Mouse (Mus musculus) hindbrain, embryonic 11.5 days (tissue): ENCODE results near the gene Adamtsl2. TPM values are rescaled to one million over a fixed set of nuclear protein-coding genes. Genes with fewer than 3 reads are reported as not detected.
A peak's percentile ranks its signal among the peaks of the same experiment; 100 is the strongest.

ENCODE experiments used
- ATAC-seq: fragments of 200-750 bp; cut with Nextera tagmentation; 2 replicates; pipeline ENCODE4 v1.8.0; 2017; ENCODE audit warnings: mild to moderate bottlenecking, moderate TSS enrichment, moderate library complexity; ENCODE audit not compliant: low FRiP score
- DNase-seq: peaks from one replicate; pipeline ENCODE4 v3.0.0-alpha.2; 2015; ENCODE audit warnings: low spot score
- H3K27ac ChIP-seq: fragments of 300-500 bp; sonication (generic); 2 replicates; pipeline ENCODE4 v1.5.1; 2014; ENCODE audit warnings: mild to moderate bottlenecking, low read depth, low read length
- H3K27me3 ChIP-seq: fragments of 300-500 bp; sonication (generic); 2 replicates; pipeline ENCODE4 v1.6.1; 2014; ENCODE audit warnings: mild to moderate bottlenecking, low read length, moderate library complexity, mixed read lengths; ENCODE audit not compliant: control insufficient read depth, insufficient read depth
- H3K36me3 ChIP-seq: fragments of 300-500 bp; sonication (generic); 2 replicates; pipeline ENCODE4 v1.6.1; 2014; ENCODE audit warnings: mild to moderate bottlenecking, low read length, moderate library complexity, mixed read lengths; ENCODE audit not compliant: control insufficient read depth, insufficient read depth
- H3K4me1 ChIP-seq: fragments of 300-500 bp; sonication (generic); replicated peaks from 2 replicates; pipeline ENCODE4 v1.6.1; 2014; ENCODE audit warnings: low read length, mixed read lengths; ENCODE audit not compliant: control insufficient read depth, insufficient read depth
- H3K4me2 ChIP-seq: fragments of 300-500 bp; sonication (generic); replicated peaks from 2 replicates; pipeline ENCODE4 v1.6.1; 2014; ENCODE audit warnings: mild to moderate bottlenecking, low read depth, low read length
- H3K4me3 ChIP-seq: fragments of 300-500 bp; sonication (generic); 2 replicates; pipeline ENCODE4 v1.5.1; 2014; ENCODE audit warnings: low read depth, low read length
- H3K9ac ChIP-seq: fragments of 300-500 bp; sonication (generic); 2 replicates; pipeline ENCODE4 v1.6.1; 2014; ENCODE audit warnings: low read depth, low read length
- H3K9me3 ChIP-seq: fragments of 300-500 bp; sonication (generic); 2 replicates; pipeline ENCODE4 v1.6.1; 2016; ENCODE audit warnings: low read length; ENCODE audit not compliant: control insufficient read depth
- WGBS: fragments of 180-500 bp; shearing (Covaris S2); extraction: QIAGEN DNeasy Blood & Tissue Kit; methylation state at CpG from one replicate; pipeline ENCODE4 v1.1.7; 2014; 5-methylcytosine and 5-hydroxymethylcytosine counted together
- polyA plus RNA-seq: library from polyadenylated mRNA; unstranded; fragments of >200 nt; fragmentation: Nextera tagmentation; extraction: Ambion mirVana; gene quantifications from 2 replicates; pipeline ENCODE4 v1.2.1, GENCODE M21; 2014

Adamtsl2 gene
- polyA plus RNA-seq = 5.6 and 6.2 TPM in 2 replicates

DNA sequence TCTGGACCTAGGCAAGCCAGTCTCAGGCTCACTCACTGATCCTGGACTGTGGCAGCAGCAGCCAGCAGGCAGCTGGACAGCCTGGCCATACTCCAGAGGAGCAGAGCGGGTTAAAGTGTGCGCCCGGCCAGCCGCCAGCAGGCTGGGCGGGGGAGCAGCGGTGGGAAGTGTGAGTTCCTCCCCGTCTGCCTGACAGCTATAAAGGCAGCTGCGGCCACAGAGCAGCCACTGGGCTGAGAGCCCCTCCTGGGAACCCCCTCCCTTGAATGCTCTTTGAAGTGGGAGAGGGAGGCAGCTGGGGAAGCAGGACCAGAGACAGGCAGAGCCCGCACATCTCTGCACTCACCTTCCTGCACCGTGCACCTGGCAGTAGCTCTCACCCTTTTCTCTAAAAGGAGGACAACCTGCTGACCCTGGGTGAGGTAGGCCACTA is at the start of gene Adamtsl2:
TSS of gene Adamtsl2 (plus strand) at position 228 of the 433 bp plus-strand sequence.
- no peak within 1 kb of the TSS for H3K27ac ChIP-seq
- peak within 1 kb of the TSS; percentile 12; the same call in 1 of the 2 replicates for H3K4me2 ChIP-seq

DNA sequence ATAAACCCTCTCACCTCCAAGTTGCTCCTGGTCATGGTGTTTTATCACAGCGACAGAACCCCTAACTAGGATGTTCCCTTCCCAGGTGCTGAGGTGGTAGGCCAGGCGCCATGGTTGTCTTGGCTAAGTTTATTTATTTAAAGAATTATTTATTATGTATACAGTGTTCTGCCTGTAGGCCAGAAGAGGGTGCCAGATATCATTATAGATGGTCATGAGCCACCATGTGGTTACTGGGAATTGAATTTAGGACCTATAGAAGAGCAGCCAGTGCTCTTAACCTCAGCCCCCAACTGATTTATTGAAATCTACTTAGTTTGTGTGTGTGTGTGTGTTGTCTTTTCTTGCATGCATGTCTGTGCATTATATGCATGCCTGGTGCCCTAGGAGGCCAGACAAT is 46.8 kb upstream of the Adamtsl2 start:
- WGBS = 79% methylated on average over 2 of the region's 2 CpGs
- Histone ChIP-seq H3K36me3 (no peaks in the 10 kb centered on the region), H3K4me2 (no peak overlapping the region), H3K4me3 (no peak overlapping the region), H3K27ac (no peak overlapping the region), H3K4me1 (no peaks in the 10 kb centered on the region), H3K9ac (no peak overlapping the region), H3K27me3 (no peaks in the 10 kb centered on the region), H3K9me3 (no peaks in the 10 kb centered on the region)
- no peak for DNase-seq
- no peak for ATAC-seq

More for the DNA sequence above, at the start of gene Adamtsl2:
- under 1% methylated on average over 10 of the region's 10 CpGs for WGBS
- peaks cover 6% of the 10 kb centered on the region; the same call in 1 of the 2 replicates for H3K4me1 ChIP-seq
- peak; percentile 63 for DNase-seq
- H3K9ac ChIP-seq = peak within 1 kb of the TSS; percentile 1; the same call in 1 of the 2 replicates
- 0 out of 2 replicates have a peak within 1 kb of the TSS, but pooled peaks have one; percentile 8 for H3K4me3 ChIP-seq
- no peaks in the 10 kb centered on the region for H3K27me3 ChIP-seq
- H3K9me3 ChIP-seq = no peaks in the 10 kb centered on the region
- no peaks in the 10 kb centered on the region for H3K36me3 ChIP-seq
- ATAC-seq = peak; percentile 78

DNA sequence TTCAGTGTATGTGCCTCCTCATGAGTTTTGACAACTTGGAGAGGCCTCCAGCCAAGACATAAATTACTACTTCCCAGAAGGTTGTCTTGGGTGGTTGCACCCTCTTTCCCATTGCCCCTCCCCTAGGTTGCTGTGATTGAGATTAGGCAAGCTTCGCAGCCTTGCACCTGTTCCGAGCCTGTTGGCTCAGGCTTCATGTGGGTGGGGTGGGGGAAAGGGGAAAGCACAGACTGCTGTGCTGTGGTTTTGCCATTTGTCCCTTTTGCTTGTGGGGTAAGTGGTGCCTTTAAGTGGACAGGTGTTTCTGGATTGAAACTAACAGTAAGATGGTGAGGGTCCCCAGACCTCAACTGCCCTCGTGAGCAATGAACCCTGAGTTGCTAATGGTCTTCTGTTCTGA is 43.2 kb upstream of the Adamtsl2 start:
- Histone ChIP-seq H3K4me3 (no peak overlapping the region), H3K4me2 (no peak overlapping the region), H3K27ac (no peak overlapping the region), H3K9me3 (no peaks in the 10 kb centered on the region), H3K36me3 (no peaks in the 10 kb centered on the region), H3K4me1 (no peaks in the 10 kb centered on the region), H3K27me3 (no peaks in the 10 kb centered on the region), H3K9ac (no peak overlapping the region)
- ATAC-seq (no peak), DNase-seq (no peak)
- 88% methylated on average over 3 of the region's 3 CpGs for WGBS

DNA sequence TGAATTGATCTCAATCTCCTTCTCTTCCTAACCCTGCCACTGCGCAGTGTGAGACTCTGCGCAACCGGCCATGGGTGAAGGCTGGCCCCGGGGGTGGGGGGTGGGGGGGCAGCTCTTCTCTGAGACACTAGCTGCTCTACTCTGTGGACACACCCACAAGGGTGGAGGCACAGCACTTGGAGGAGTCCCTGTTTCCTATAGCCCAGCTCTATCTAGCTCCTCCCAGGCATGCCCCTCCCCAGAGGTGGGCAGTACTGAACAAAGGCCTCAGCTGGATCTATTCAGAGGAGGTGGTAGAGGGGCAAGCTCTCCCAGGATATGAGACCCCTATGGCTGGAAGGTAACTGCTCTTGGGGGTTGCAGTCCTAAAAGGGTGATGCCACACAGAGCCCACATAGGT is 42.2 kb upstream of the Adamtsl2 start:
- Histone ChIP-seq H3K27ac (no peak overlapping the region), H3K9ac (no peak overlapping the region), H3K9me3 (no peaks in the 10 kb centered on the region), H3K27me3 (no peaks in the 10 kb centered on the region), H3K4me1 (no peaks in the 10 kb centered on the region), H3K4me3 (no peak overlapping the region), H3K4me2 (no peak overlapping the region), H3K36me3 (no peaks in the 10 kb centered on the region)
- ATAC-seq = no peak
- WGBS = 62% methylated on average over 4 of the region's 4 CpGs
- DNase-seq = no peak

DNA sequence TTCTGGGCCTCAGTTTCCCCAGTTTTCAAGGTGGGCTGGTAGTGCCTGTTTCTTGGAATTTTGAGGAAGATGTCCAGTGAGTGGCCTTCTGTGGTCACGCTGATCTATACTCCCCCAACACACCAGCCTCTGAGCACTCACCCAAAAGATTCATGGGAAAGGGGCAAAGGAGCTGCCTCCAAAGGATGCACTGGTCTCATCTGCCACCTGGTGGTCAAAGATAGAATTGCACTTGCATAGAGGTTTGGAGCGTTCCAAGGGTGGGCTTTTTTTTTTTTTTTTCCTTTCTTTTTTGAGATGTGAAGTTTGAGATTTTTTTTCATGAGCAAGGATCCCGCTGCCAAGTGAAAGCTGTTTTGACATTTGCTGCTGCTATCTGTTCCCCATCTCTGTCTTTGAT is 40.6 kb upstream of the Adamtsl2 start:
- H3K9me3 ChIP-seq = no peaks in the 10 kb centered on the region
- H3K27me3 ChIP-seq = no peaks in the 10 kb centered on the region
- DNase-seq (peak; percentile 89), ATAC-seq (no peak)
- no peaks in the 10 kb centered on the region for H3K4me1 ChIP-seq
- H3K9ac ChIP-seq = no peak overlapping the region
- 4% methylated on average over 3 of the region's 3 CpGs for WGBS
- no peaks in the 10 kb centered on the region for H3K36me3 ChIP-seq
- no peak overlapping the region for H3K27ac ChIP-seq
- no peak overlapping the region for H3K4me2 ChIP-seq
- no peak overlapping the region for H3K4me3 ChIP-seq

DNA sequence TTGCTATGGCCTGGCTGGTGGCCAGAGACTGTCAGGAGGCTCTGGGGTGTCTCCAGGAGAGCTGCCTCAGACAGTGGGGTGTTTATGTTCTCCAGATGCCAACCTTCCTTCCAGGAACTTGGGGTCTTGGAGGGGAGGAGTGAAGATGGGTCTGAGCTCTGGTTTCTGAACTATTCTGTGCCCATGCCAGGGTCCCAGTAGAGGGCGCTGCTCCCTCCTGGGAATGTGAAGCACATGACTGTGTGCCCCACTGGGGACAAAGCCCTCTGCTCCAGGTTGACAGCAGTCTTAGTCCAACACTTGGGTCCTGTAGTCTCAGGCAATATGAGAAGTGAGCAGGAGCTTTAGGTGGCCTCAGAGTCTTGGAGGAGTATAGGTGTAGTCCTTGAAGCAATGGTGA is 39.9 kb upstream of the Adamtsl2 start:
- no peak overlapping the region for H3K4me2 ChIP-seq
- H3K9ac ChIP-seq = no peak overlapping the region
- H3K9me3 ChIP-seq = no peaks in the 10 kb centered on the region
- WGBS = 7% methylated on average over 1 of the region's 1 CpGs
- ATAC-seq (no peak; the same call in 1 of the 2 replicates), DNase-seq (peak; percentile 45)
- no peaks in the 10 kb centered on the region for H3K4me1 ChIP-seq
- H3K4me3 ChIP-seq = no peak overlapping the region
- H3K27ac ChIP-seq = no peak overlapping the region
- H3K27me3 ChIP-seq = no peaks in the 10 kb centered on the region
- H3K36me3 ChIP-seq = no peaks in the 10 kb centered on the region

DNA sequence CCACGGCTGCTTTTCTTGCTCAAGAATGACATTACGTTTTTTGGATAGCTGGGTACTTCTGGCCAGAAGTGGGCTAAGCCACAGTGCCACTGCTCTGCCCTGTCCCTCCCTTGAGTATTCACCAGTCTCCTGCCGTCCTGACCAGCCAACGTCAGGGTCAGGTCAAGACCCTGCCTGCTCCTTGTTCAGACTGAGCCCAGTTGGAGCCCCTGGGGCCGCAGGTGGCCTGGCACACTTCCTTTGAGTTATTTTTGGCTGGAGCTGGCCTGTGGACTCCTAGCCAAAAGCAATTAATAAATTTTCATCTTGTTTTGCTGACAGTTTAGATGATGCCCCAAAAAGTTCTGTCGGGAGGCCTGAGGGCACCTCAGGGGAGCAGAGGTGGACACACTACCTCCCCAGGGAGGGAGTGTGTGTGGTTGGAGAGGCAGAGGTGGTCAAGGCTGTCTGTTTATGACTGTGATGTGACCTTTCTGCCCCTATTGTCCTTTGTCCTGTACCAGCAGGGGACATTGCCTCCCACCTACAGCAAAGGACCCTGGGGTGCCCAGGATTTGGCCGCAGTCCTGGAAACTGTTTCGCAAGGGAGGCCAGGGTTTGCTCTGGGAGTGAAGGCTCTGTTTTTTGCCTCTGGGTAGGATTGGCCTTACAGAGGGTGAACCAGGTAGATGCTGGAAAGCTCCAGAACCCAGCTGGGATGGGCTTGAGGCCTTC is 36.9 kb upstream of the Adamtsl2 start:
- DNase-seq = no peak
- no peak overlapping the region for H3K9ac ChIP-seq

DNA sequence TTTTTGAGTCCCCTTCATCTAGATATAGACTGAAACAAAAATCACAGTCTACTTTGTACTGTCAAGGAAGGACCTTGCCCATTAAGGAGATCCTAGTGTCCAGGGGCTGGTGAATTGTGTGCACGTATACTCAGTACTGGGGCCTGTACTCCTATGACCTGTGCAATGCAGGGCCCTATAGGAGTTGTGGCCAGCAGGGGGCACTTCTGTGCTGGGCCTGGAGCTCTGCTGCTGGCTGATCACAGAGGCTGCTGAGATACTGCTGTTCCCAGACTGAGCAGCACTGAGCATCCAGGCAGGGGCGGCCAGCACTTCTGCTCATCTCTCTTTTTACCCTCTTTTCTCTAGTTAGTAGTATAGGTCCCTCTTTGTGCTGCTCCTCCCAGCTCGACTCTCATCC is 35.7 kb upstream of the Adamtsl2 start:
- no peaks in the 10 kb centered on the region for H3K4me1 ChIP-seq
- H3K9ac ChIP-seq = no peak overlapping the region
- no peak overlapping the region for H3K4me2 ChIP-seq
- no peak overlapping the region for H3K4me3 ChIP-seq
- H3K27me3 ChIP-seq = no peaks in the 10 kb centered on the region
- 40% methylated on average over 3 of the region's 3 CpGs for WGBS
- ATAC-seq (peak; percentile 78), DNase-seq (peak; percentile 90)
- no peaks in the 10 kb centered on the region for H3K9me3 ChIP-seq
- H3K36me3 ChIP-seq = no peaks in the 10 kb centered on the region
- no peak overlapping the region for H3K27ac ChIP-seq

More for the DNA sequence above, 36.9 kb upstream of the Adamtsl2 start:
- no peak for ATAC-seq
- H3K4me2 ChIP-seq = no peak overlapping the region
- H3K36me3 ChIP-seq = no peaks in the 10 kb centered on the region
- no peaks in the 10 kb centered on the region for H3K27me3 ChIP-seq
- no peak overlapping the region for H3K27ac ChIP-seq
- H3K4me3 ChIP-seq = no peak overlapping the region
- no peaks in the 10 kb centered on the region for H3K9me3 ChIP-seq
- WGBS = 68% methylated on average over 8 of the region's 8 CpGs
- H3K4me1 ChIP-seq = no peaks in the 10 kb centered on the region

DNA sequence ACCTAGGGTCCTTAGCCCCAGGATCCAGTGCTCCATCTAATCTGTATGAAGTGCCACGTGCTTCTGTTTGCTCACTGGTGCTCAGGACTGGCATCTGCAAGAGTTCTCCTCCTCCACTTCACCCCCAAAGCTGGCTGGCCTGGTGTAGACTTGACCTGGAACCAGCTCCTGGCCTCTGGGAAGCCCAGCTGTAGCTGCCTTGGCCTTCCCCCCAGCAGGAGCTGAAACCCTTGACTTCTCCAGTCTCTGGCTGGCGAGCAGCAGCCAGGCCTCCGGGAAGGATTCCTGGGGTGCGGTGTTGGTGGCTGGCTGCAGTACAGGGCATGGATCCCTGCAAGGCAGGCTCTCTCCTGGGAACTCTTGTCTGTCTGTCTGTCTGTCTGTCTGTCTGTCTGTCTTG is 35.0 kb upstream of the Adamtsl2 start:
- Histone ChIP-seq H3K27me3 (no peaks in the 10 kb centered on the region), H3K4me3 (no peak overlapping the region), H3K9me3 (no peaks in the 10 kb centered on the region), H3K4me1 (no peaks in the 10 kb centered on the region), H3K36me3 (no peaks in the 10 kb centered on the region), H3K9ac (no peak overlapping the region), H3K27ac (no peak overlapping the region), H3K4me2 (no peak overlapping the region)
- no peak for DNase-seq
- 70% methylated on average over 4 of the region's 4 CpGs for WGBS
- no peak for ATAC-seq
